Mouse (Mus musculus): ENCODE data around the gene Cops3.

Gene Cops3

GRCm38 (mm10) chr11:59810480-59811158 is 29.0 kb downstream of the Cops3 start:
- DNase-seq (ENCODE audit: low spot score), result no peak

- peak; percentile 91 for DNase-seq (ENCODE audit: low spot score)
Observed at GRCm38 (mm10) chr11:59809670-59810474, 29.8 kb downstream of the Cops3 start, which contains the start of gene Flcn. TSS of gene Flcn (minus strand) at chr11:59810016.

DNA sequence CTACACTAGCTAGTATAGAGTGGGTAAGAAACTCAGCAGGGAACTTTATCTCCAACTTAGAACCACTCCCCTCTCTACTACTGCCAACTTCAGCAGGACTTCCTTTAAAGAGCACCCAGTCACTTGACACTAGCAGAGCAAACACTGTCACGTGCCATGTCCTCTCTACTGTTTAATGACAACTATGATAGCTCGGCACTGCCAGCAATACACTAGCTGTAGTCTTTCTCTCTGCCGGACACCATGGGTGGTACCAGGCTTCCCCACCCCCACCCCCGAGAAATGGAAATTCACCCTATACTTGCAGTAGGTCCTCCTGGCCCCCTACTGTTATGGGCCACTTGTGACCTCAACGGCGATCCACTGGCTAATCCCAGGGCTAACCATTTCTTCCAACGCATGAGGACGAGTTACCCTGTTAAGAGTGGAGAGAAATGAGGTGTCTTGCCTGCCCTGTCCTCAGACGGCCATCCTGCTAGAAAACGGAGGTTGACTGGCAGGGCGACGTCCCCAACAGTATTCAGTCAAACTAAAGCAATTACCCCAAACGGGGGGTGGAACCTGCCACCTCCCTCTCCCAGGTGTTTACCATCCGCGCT is 30.5 kb downstream of the Cops3 start:
- peak; percentile 90 for DNase-seq (ENCODE audit: low spot score)

GRCm38 (mm10) chr11:59808170-59808960 is 31.3 kb downstream of the Cops3 start:
- peak; percentile 23 for DNase-seq (ENCODE audit: low spot score)

DNA sequence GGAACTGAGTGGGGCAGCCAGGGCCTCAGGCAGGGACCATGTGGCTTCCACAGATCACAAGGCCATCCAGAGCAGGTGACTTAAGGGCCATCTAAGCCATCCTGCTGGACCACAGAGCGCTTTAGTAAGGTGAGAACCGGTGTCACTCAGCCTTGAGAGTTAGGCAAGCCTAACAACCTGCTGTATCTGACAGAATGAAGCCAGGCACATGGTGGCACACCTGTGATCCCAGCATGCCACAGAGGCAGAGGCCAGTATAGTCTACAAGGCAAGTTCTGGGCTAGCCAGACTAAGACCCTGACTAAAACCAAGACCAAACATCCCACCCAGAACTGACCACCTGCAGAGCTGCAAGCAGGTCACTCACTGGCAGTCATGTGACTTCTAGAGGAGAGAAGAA is 34.0 kb downstream of the Cops3 start:
- DNase-seq (ENCODE audit: low spot score), result no peak

DNA sequence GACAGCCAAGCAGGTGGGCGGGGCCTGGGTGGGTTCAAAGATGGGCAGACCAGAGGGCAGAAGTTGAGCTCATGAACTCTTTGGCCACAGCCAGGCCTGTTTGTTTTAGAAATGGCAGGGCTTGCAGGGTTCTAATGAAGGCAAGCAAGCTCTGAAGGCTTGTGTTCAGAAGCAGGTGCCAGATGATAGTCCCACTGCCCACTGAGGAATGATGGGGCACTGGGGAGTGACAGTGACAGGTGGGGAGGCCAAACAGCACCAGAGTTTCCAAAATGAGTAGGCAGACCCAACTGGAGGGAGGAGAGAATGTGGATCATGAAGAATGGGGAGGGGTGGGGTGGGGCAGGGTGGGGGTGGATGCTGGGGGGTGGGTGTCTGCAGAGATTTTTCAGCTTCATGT is 34.4 kb downstream of the Cops3 start:
- DNase-seq (ENCODE audit: low spot score), result no peak

GRCm38 (mm10) chr11:59804409-59805110 is 35.1 kb downstream of the Cops3 start:
- no peak for DNase-seq (ENCODE audit: low spot score)

- DNase-seq (ENCODE audit: low spot score), result no peak
Observed at GRCm38 (mm10) chr11:59803516-59803915, 36.1 kb downstream of the Cops3 start.

GRCm38 (mm10) chr11:59801881-59802280 is 37.8 kb downstream of the Cops3 start:
- no peak for DNase-seq (ENCODE audit: low spot score)

DNA sequence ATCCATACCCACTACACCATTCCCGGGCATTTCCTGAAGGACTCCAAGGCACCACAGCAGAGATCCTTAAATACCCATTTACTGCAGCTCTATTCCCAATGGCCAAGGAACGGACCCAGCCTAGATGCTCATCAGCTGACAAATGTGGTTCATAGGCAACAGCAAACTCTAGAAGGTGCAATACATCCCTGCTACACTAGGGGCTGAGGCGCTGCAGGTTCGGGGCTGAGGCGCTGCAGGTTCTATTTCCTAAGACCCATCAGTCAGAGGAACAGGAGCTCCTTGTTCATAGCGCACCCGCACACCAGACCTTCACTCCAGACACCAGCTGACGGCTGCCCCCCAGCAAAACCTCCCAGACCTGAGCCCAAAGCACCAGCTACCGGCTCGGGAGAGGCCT is 39.2 kb downstream of the Cops3 start:
- DNase-seq (ENCODE audit: low spot score), result no peak

- DNase-seq (ENCODE audit: low spot score), result no peak
Observed at GRCm38 (mm10) chr11:59793390-59793789, 46.2 kb downstream of the Cops3 start.

GRCm38 (mm10) chr11:59789311-59789710 is 50.3 kb downstream of the Cops3 start:
- DNase-seq (ENCODE audit: low spot score), result no peak

DNA sequence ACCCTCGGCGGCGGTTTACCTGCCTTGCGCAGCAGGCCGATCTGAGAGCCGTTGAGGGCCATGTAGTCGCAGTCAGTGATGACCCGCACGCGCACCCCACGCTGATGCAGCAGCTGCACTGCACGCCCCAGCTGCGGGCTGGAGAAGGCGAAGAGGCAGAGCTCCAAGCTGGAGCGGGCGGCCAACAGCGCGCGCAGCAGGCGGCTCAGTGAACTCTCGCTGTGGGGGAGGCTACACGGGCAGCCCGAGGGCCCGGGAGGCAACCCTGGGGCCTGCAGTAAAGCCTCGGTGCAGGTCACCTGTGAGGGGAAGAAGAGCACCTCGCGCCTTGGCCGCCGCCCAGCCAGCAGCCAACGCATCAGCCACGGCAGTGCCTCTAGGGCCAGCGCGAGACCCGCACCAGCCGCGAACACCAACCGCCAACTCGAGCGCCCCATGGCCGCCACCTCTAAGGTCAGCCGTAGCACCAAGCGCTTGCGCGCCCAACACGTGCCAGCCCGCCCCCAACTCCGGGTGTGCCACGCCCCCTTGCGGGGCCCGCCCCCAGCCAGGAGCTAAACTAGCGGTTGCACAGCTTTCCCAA is 52.3 kb downstream of the Cops3 start, which contains the start of gene Pld6:
Pld6 (minus strand) TSS at position 447 of the 583 bp plus-strand sequence.
- DNase-seq (ENCODE audit: low spot score), result no peak

- no peak for DNase-seq (ENCODE audit: low spot score)
Observed at GRCm38 (mm10) chr11:59786444-59787198, 53.0 kb downstream of the Cops3 start.

DNA sequence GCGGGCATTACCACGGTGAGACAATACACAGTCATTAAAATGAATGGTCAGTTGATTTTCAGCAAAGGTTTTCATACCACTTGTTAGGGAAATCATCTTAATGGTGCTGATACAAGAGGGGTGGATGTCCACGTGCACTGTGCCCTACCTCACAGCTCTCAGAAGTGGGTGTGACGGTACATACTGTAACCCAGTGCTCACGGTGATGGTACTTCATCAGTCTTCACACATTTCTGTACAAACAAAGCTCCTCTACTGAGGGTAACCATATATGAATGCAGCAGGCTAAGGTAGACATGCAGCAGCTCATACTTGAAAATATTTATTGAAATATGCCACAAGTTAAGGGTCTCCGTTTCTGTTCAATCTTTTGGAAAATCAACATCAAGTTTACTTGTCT is 56.0 kb downstream of the Cops3 start:
- no peak for DNase-seq (ENCODE audit: low spot score)

- no peak for DNase-seq (ENCODE audit: low spot score)
Observed at GRCm38 (mm10) chr11:59782091-59782590, 57.5 kb downstream of the Cops3 start.

GRCm38 (mm10) chr11:59780241-59780640 is 59.4 kb downstream of the Cops3 start:
- DNase-seq (ENCODE audit: low spot score), result no peak

GRCm38 (mm10) chr11:59779406-59779805 is 60.2 kb downstream of the Cops3 start:
- no peak for DNase-seq (ENCODE audit: low spot score)

- no peak for DNase-seq (ENCODE audit: low spot score)
Observed at GRCm38 (mm10) chr11:59778874-59779223, 60.8 kb downstream of the Cops3 start.

GRCm38 (mm10) chr11:59778181-59778873 is 61.3 kb downstream of the Cops3 start:
- DNase-seq (ENCODE audit: low spot score), result peak; percentile 76

All from adipocyte (in vitro differentiated cells).